Mouse (Mus musculus): ENCODE results near the gene Gna14. TPM values are rescaled to one million over a fixed set of nuclear protein-coding genes. Genes with fewer than 3 reads are reported as not detected.

Gene Gna14
- polyA plus RNA-seq, 1 experiment = not detected

DNA sequence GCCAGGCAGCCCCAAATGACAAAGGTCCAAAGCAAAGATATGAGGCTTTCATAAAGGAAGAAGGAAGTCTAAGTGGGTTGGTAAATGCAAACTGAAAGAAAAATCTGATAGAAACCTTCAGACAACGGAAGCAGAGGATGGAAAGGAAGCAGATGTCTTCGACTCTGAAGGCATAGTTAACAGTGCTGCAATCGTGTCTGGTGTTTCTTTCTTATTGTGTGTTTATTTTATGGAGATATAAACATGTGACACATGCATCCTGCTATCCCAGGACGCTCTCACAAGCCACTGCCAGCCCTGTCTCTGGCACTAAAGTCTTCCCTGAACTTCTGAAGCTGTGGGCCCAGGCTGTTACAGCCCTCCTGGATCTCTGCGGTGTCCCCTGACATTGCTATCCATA lies 13.2 kb downstream of the Gna14 start:
- TF ChIP-seq FLI1 (IDR thresholded peaks at IDR 0.05; ENCODE audit: low read length) (no peak), GATA1 (IDR thresholded peaks at IDR 0.05; ENCODE audit: borderline replicate concordance, low read length) (no peak)
- Histone ChIP-seq H3K9me3 (no peaks in the 10 kb centered on the region), H3K4me3 (replicated peaks) (peak overlapping the region; percentile 38)

DNA sequence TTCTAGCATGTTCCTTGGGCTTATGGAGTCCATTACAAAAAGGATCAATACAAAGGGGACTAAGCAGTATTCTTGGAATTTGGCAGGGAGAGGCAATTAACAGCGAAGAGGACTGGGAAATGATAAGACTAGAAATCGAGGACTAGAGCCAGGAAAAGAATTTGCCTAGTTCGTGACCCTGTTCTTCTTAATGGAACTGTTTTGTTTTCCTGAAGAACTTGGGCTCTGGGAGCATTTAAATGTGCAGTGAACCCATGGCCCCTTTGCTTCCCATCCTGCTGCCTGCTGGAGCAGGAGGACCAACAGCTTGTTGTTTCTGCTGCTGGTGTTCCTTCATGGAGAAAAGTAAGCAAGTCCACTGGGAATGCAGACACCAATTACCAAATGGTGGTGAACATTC lies 15.3 kb downstream of the Gna14 start:
- Histone ChIP-seq H3K4me3 (replicated peaks) (no peak overlapping the region), H3K4me1 (peaks cover 25% of the 10 kb centered on the region), H3K9me3 (no peaks in the 10 kb centered on the region), H3K36me3 (replicated peaks; ENCODE audit: low read length) (no peaks in the 10 kb centered on the region), H3K27me3 (replicated peaks) (no peaks in the 10 kb centered on the region)
- TF ChIP-seq FLI1 (IDR thresholded peaks at IDR 0.05; ENCODE audit: low read length) (no peak), GATA1 (IDR thresholded peaks at IDR 0.05; ENCODE audit: borderline replicate concordance, low read length) (no peak)

More for the DNA sequence above, 13.2 kb downstream of the Gna14 start:
- Histone ChIP-seq H3K4me1 (peaks cover 23% of the 10 kb centered on the region), H3K27me3 (replicated peaks) (no peaks in the 10 kb centered on the region), H3K36me3 (replicated peaks; ENCODE audit: low read length) (no peaks in the 10 kb centered on the region)

GRCm38 (mm10) chr19:16456181-16456580 lies 20.6 kb downstream of the Gna14 start:
- Histone ChIP-seq H3K36me3 (replicated peaks; ENCODE audit: low read length) (no peaks in the 10 kb centered on the region), H3K27me3 (replicated peaks) (no peaks in the 10 kb centered on the region), H3K4me3 (replicated peaks) (no peak overlapping the region), H3K4me1 (peaks cover 22% of the 10 kb centered on the region), H3K9me3 (no peaks in the 10 kb centered on the region)
- TF ChIP-seq GATA1 (IDR thresholded peaks at IDR 0.05; ENCODE audit: borderline replicate concordance, low read length) = no peak
- no peak for TF ChIP-seq FLI1 (IDR thresholded peaks at IDR 0.05; ENCODE audit: low read length)

- Histone ChIP-seq H3K9me3 (no peaks in the 10 kb centered on the region), H3K4me3 (replicated peaks) (no peak overlapping the region), H3K4me1 (peaks cover 22% of the 10 kb centered on the region), H3K36me3 (replicated peaks; ENCODE audit: low read length) (no peaks in the 10 kb centered on the region), H3K27me3 (replicated peaks) (no peaks in the 10 kb centered on the region)
- TF ChIP-seq FLI1 (IDR thresholded peaks at IDR 0.05; ENCODE audit: low read length) (no peak), GATA1 (IDR thresholded peaks at IDR 0.05; ENCODE audit: borderline replicate concordance, low read length) (no peak)
Measured at GRCm38 (mm10) chr19:16457127-16457526, 21.6 kb downstream of the Gna14 start.

GRCm38 (mm10) chr19:16459317-16459716 lies 23.8 kb downstream of the Gna14 start:
- H3K4me1 ChIP-seq = peaks cover 22% of the 10 kb centered on the region
- H3K9me3 ChIP-seq = no peaks in the 10 kb centered on the region
- H3K4me3 ChIP-seq (replicated peaks) = no peak overlapping the region
- TF ChIP-seq GATA1 (IDR thresholded peaks at IDR 0.05; ENCODE audit: borderline replicate concordance, low read length) (no peak), FLI1 (IDR thresholded peaks at IDR 0.05; ENCODE audit: low read length) (no peak)
- no peaks in the 10 kb centered on the region for H3K36me3 ChIP-seq (replicated peaks; ENCODE audit: low read length)
- H3K27me3 ChIP-seq (replicated peaks) = no peaks in the 10 kb centered on the region

GRCm38 (mm10) chr19:16460292-16460691 lies 24.7 kb downstream of the Gna14 start:
- H3K4me1 ChIP-seq = peaks cover 22% of the 10 kb centered on the region
- H3K4me3 ChIP-seq (replicated peaks) = no peak overlapping the region
- TF ChIP-seq FLI1 (IDR thresholded peaks at IDR 0.05; ENCODE audit: low read length) = no peak
- TF ChIP-seq GATA1 (IDR thresholded peaks at IDR 0.05; ENCODE audit: borderline replicate concordance, low read length) = no peak
- no peaks in the 10 kb centered on the region for H3K9me3 ChIP-seq
- H3K27me3 ChIP-seq (replicated peaks) = no peaks in the 10 kb centered on the region
- H3K36me3 ChIP-seq (replicated peaks; ENCODE audit: low read length) = no peaks in the 10 kb centered on the region

DNA sequence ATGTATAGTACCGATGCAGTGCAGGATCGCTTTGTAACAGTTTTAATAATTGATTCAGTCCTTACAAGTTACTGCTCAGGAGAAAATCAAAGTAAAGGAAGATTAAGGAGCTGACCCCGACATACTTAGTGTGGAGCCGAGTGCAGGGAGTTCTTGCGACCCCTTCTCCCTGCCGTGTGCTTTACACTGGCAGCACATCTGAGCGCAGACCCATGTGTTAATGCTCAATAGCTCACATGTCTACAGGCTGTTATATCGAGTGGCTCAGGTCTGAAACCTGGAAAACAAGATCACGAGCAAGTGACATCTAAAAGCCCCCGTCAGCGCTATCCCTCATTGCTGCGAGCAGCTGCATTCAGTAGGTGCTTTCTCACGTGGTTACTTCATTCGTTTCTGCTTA lies 25.3 kb downstream of the Gna14 start:
- Histone ChIP-seq H3K36me3 (replicated peaks; ENCODE audit: low read length) (no peaks in the 10 kb centered on the region), H3K9me3 (no peaks in the 10 kb centered on the region), H3K27me3 (replicated peaks) (no peaks in the 10 kb centered on the region), H3K4me3 (replicated peaks) (no peak overlapping the region), H3K4me1 (peaks cover 20% of the 10 kb centered on the region)
- TF ChIP-seq GATA1 (IDR thresholded peaks at IDR 0.05; ENCODE audit: borderline replicate concordance, low read length) (no peak), FLI1 (IDR thresholded peaks at IDR 0.05; ENCODE audit: low read length) (no peak)

DNA sequence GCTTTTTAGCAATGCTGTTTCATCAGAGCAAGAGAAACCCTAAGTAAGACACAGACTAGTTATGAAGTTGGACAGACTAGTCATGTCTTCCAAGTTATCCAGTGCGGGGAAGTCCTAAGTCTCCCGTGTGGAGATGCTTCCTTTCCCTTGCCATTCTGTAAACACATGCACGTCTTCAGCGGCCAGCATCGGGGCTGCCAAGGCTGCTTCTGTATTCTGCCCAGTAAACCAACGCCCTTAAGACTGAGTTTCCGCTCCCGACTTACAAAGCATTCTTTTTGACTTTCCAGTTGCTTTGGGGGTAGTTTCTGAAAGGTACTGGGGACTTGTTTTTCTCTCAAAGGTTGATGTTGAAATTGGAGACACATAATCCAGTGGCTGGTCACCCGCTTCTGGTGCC lies 26.9 kb downstream of the Gna14 start:
- TF ChIP-seq FLI1 (IDR thresholded peaks at IDR 0.05; ENCODE audit: low read length) (no peak), GATA1 (IDR thresholded peaks at IDR 0.05; ENCODE audit: borderline replicate concordance, low read length) (no peak)
- Histone ChIP-seq H3K27me3 (replicated peaks) (no peaks in the 10 kb centered on the region), H3K36me3 (replicated peaks; ENCODE audit: low read length) (no peaks in the 10 kb centered on the region), H3K4me1 (peaks cover 13% of the 10 kb centered on the region), H3K9me3 (no peaks in the 10 kb centered on the region), H3K4me3 (replicated peaks) (no peak overlapping the region)

DNA sequence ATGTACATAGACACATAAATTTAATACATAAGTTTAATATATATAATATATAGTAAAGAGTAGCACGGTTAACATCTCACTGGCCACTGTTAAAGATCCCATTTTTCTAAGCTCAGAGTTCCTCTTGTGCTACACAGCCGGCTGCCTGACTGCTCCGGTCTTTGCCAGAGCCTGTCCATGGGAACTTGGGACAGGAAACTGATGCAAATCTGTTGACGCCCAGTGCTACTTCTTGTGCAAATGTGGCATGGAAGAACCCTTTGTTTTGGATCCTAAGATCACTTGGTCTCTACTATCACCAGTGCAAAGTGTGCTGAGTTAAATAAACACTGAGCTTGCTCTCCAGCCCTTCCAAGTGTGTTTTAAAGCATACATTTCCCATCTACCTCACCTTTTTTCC lies 29.2 kb downstream of the Gna14 start:
- Histone ChIP-seq H3K4me1 (no peaks in the 10 kb centered on the region), H3K9me3 (peaks cover 2% of the 10 kb centered on the region), H3K4me3 (replicated peaks) (no peak overlapping the region), H3K27me3 (replicated peaks) (no peaks in the 10 kb centered on the region), H3K36me3 (replicated peaks; ENCODE audit: low read length) (no peaks in the 10 kb centered on the region)
- no peak for TF ChIP-seq GATA1 (IDR thresholded peaks at IDR 0.05; ENCODE audit: borderline replicate concordance, low read length)

- Histone ChIP-seq H3K9me3 (peaks cover 14% of the 10 kb centered on the region), H3K36me3 (replicated peaks; ENCODE audit: low read length) (peaks cover 2% of the 10 kb centered on the region), H3K27me3 (replicated peaks) (no peaks in the 10 kb centered on the region), H3K4me1 (no peaks in the 10 kb centered on the region), H3K4me3 (replicated peaks) (no peak overlapping the region)
- TF ChIP-seq GATA1 (IDR thresholded peaks at IDR 0.05; ENCODE audit: borderline replicate concordance, low read length) (no peak), FLI1 (IDR thresholded peaks at IDR 0.05; ENCODE audit: low read length) (no peak)
Measured at GRCm38 (mm10) chr19:16468756-16469374, 33.3 kb downstream of the Gna14 start.

DNA sequence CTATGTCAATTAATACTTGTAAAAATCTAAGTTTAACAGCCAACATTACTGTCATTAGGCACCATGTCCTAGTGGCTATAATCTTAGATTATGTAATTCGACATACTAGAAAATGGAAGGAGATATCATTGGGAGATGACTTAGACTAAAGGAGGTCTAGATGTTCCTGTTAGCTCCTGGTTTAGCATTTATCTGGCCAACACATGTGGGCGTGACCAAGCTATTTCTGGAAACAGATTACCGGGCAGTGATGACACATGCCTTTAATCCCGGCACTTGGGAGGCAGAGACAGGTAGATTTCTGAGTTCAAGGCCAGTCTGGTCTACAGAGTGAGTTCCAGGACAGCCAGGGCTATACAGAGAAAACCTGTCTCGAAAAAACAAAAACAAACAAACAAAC lies 37.1 kb downstream of the Gna14 start:
- no peaks in the 10 kb centered on the region for H3K27me3 ChIP-seq (replicated peaks)
- TF ChIP-seq FLI1 (IDR thresholded peaks at IDR 0.05; ENCODE audit: low read length) (no peak), GATA1 (IDR thresholded peaks at IDR 0.05; ENCODE audit: borderline replicate concordance, low read length) (no peak)
- H3K4me3 ChIP-seq (replicated peaks) = no peak overlapping the region
- peaks cover 6% of the 10 kb centered on the region for H3K36me3 ChIP-seq (replicated peaks; ENCODE audit: low read length)
- H3K9me3 ChIP-seq = peaks cover 18% of the 10 kb centered on the region
- peaks cover 10% of the 10 kb centered on the region for H3K4me1 ChIP-seq
